Comparison of ENCODE assay signal across 33 mouse cellular contexts in genomic region chr14:32103556-32103955, GRCm38 (mm10). TPM values are rescaled to one million over a fixed set of nuclear protein-coding genes. Genes with fewer than 3 reads are reported as not detected.
"Had no signal": no experiment of that assay in that cellular context is flagged by ENCODE, and none has a peak within 500 bp of the region (broad histone marks: within the 10 kb centered on the region; RNA-seq: fewer than 3 reads in every experiment).

No protein-coding gene starts in this region.

- H3K9ac ChIP-seq: liver, embryonic 13.5 days; midbrain, embryonic 12.5 days; neural tube, embryonic 13.5 days had no signal

- H3K4me1 ChIP-seq: midbrain, embryonic 12.5 days; neural tube, embryonic 13.5 days had no signal

- H3K27me3 ChIP-seq: liver, embryonic 13.5 days; midbrain, embryonic 12.5 days; neural tube, embryonic 13.5 days had no signal

- H3K27ac ChIP-seq: liver, embryonic 13.5 days; midbrain, embryonic 12.5 days; neural tube, embryonic 13.5 days had no signal

- DNase-seq: kidney, adult 18-20 months; kidney, adult 9 months; kidney, postnatal 14 days; kidney, postnatal 4 days; liver, embryonic 13.5 days; lung, adult 2 months; lung, postnatal 14 days; lung, postnatal 4 days; thymus, adult 18-20 months; thymus, postnatal 36 days had no signal

- H3K4me2 ChIP-seq: liver, embryonic 13.5 days; midbrain, embryonic 12.5 days; neural tube, embryonic 13.5 days had no signal

- ATAC-seq: intestine, embryonic 16.5 days; midbrain, embryonic 16.5 days had no signal

- H3K4me3 ChIP-seq: liver, embryonic 13.5 days; midbrain, embryonic 12.5 days; myocyte; neural tube, embryonic 13.5 days had no signal

- H3K9me3 ChIP-seq: liver, embryonic 13.5 days; midbrain, embryonic 12.5 days; neural tube, embryonic 13.5 days had no signal

RNA-seq across cellular contexts. Expression of gene Msmb, which starts 38.3 kb away (rescaled TPM):
- total RNA-seq: layer of hippocampus, postnatal 14 days; left cerebral cortex, adult 18-20 months; left cerebral cortex, postnatal 36 days; liver, adult 2 months; megakaryocyte progenitor cell, adult 5-6 weeks; megakaryocyte-erythroid progenitor cell, adult 5-6 weeks; monocyte, adult 5-6 weeks; neutrophil, adult 5-6 weeks had no signal
- polyA plus RNA-seq: intestine, embryonic 16.5 days; kidney, embryonic 16.5 days; limb, embryonic 11.5 days; limb, embryonic 14.5 days; liver, adult 2 months; liver, embryonic 16.5 days; lung, adult 2 months; lung, embryonic 16.5 days; midbrain, embryonic 12.5 days; midbrain, embryonic 16.5 days; myocyte; neural tube, embryonic 13.5 days; small intestine, adult 2 months; spleen, adult 2 months; stomach, embryonic 16.5 days; testis, adult 2 months; urinary bladder, adult 2 months had no signal
